Mouse (Mus musculus): ENCODE measurements around the gene Gga1. TPM values are rescaled to one million over a fixed set of nuclear protein-coding genes. Genes with fewer than 3 reads are reported as not detected.

Gga1 gene
- polyA plus RNA-seq, 1 experiment from 2014 or later = 26.3 TPM

GRCm38 (mm10) chr15:78849485-78849884 is 27.5 kb upstream of the Gga1 start:
- Histone ChIP-seq H3K27me3 (ENCODE audit: control insufficient read depth, insufficient read depth, low read length) (no peaks in the 10 kb centered on the region), H3K27ac (ENCODE audit: low read depth, low read length) (no peak overlapping the region), H3K4me3 (ENCODE audit: low read depth, low read length) (no peak overlapping the region), H3K9me3 (ENCODE audit: control insufficient read depth, low read length) (no peaks in the 10 kb centered on the region), H3K4me2 (replicated peaks; ENCODE audit: low read depth, low read length) (no peak overlapping the region), H3K4me1 (replicated peaks; ENCODE audit: control insufficient read depth, insufficient read depth, low read length) (no peaks in the 10 kb centered on the region), H3K9ac (ENCODE audit: low read depth, low read length) (no peak overlapping the region), H3K36me3 (ENCODE audit: control insufficient read depth, insufficient read depth, low read length) (no peaks in the 10 kb centered on the region)
- DNase-seq (ENCODE audit: low spot score) = no peak
- ATAC-seq (ENCODE audit: low FRiP score) = no peak
- 88% methylated on average over 12 of the region's 12 CpGs for WGBS

- H3K27ac ChIP-seq (ENCODE audit: low read depth, low read length) = no peak overlapping the region
- H3K36me3 ChIP-seq (ENCODE audit: control insufficient read depth, insufficient read depth, low read length) = no peaks in the 10 kb centered on the region
- no peak overlapping the region for H3K4me3 ChIP-seq (ENCODE audit: low read depth, low read length)
- WGBS = 65% methylated on average over 15 of the region's 15 CpGs
- no peaks in the 10 kb centered on the region for H3K4me1 ChIP-seq (replicated peaks; ENCODE audit: control insufficient read depth, insufficient read depth, low read length)
- ATAC-seq (ENCODE audit: low FRiP score) (no peak), DNase-seq (ENCODE audit: low spot score) (no peak)
- H3K9me3 ChIP-seq (ENCODE audit: control insufficient read depth, low read length) = no peaks in the 10 kb centered on the region
- no peaks in the 10 kb centered on the region for H3K27me3 ChIP-seq (ENCODE audit: control insufficient read depth, insufficient read depth, low read length)
- no peak overlapping the region for H3K4me2 ChIP-seq (replicated peaks; ENCODE audit: low read depth, low read length)
- no peak overlapping the region for H3K9ac ChIP-seq (ENCODE audit: low read depth, low read length)
Measured at GRCm38 (mm10) chr15:78850059-78850824, 26.7 kb upstream of the Gga1 start.

GRCm38 (mm10) chr15:78850944-78851343 is 26.0 kb upstream of the Gga1 start:
- Histone ChIP-seq H3K27ac (ENCODE audit: low read depth, low read length) (no peak overlapping the region), H3K36me3 (ENCODE audit: control insufficient read depth, insufficient read depth, low read length) (no peaks in the 10 kb centered on the region), H3K4me2 (replicated peaks; ENCODE audit: low read depth, low read length) (no peak overlapping the region), H3K9me3 (ENCODE audit: control insufficient read depth, low read length) (no peaks in the 10 kb centered on the region), H3K4me3 (ENCODE audit: low read depth, low read length) (no peak overlapping the region), H3K27me3 (ENCODE audit: control insufficient read depth, insufficient read depth, low read length) (no peaks in the 10 kb centered on the region), H3K4me1 (replicated peaks; ENCODE audit: control insufficient read depth, insufficient read depth, low read length) (no peaks in the 10 kb centered on the region), H3K9ac (ENCODE audit: low read depth, low read length) (no peak overlapping the region)
- 67% methylated on average over 6 of the region's 6 CpGs for WGBS
- ATAC-seq (ENCODE audit: low FRiP score) = no peak
- DNase-seq (ENCODE audit: low spot score) = no peak

- H3K4me2 ChIP-seq (replicated peaks; ENCODE audit: low read depth, low read length) = no peak overlapping the region
- H3K27ac ChIP-seq (ENCODE audit: low read depth, low read length) = no peak overlapping the region
- WGBS = 17% methylated on average over 13 of the region's 13 CpGs
- no peak overlapping the region for H3K4me3 ChIP-seq (ENCODE audit: low read depth, low read length)
- H3K9ac ChIP-seq (ENCODE audit: low read depth, low read length) = no peak overlapping the region
- H3K36me3 ChIP-seq (ENCODE audit: control insufficient read depth, insufficient read depth, low read length) = no peaks in the 10 kb centered on the region
- H3K9me3 ChIP-seq (ENCODE audit: control insufficient read depth, low read length) = no peaks in the 10 kb centered on the region
- DNase-seq (ENCODE audit: low spot score) (peak; percentile 94), ATAC-seq (ENCODE audit: low FRiP score) (peak; percentile 67)
- no peaks in the 10 kb centered on the region for H3K4me1 ChIP-seq (replicated peaks; ENCODE audit: control insufficient read depth, insufficient read depth, low read length)
- no peaks in the 10 kb centered on the region for H3K27me3 ChIP-seq (ENCODE audit: control insufficient read depth, insufficient read depth, low read length)
Measured at GRCm38 (mm10) chr15:78851505-78852153, 25.4 kb upstream of the Gga1 start.

GRCm38 (mm10) chr15:78855303-78855965 is 21.6 kb upstream of the Gga1 start, which contains the start of gene Lgals2:
Gene Lgals2, minus strand, starts transcription at chr15:78855529.
- no peaks in the 10 kb centered on the region for H3K4me1 ChIP-seq (replicated peaks; ENCODE audit: control insufficient read depth, insufficient read depth, low read length)
- H3K27me3 ChIP-seq (ENCODE audit: control insufficient read depth, insufficient read depth, low read length) = no peaks in the 10 kb centered on the region
- no peak within 1 kb of the TSS for H3K4me3 ChIP-seq (ENCODE audit: low read depth, low read length)
- no peaks in the 10 kb centered on the region for H3K36me3 ChIP-seq (ENCODE audit: control insufficient read depth, insufficient read depth, low read length)
- no peak for DNase-seq (ENCODE audit: low spot score)
- no peak for ATAC-seq (ENCODE audit: low FRiP score)
- 79% methylated on average over 8 of the region's 8 CpGs for WGBS
- H3K9ac ChIP-seq (ENCODE audit: low read depth, low read length) = no peak within 1 kb of the TSS
- no peaks in the 10 kb centered on the region for H3K9me3 ChIP-seq (ENCODE audit: control insufficient read depth, low read length)
- no peak within 1 kb of the TSS for H3K4me2 ChIP-seq (replicated peaks; ENCODE audit: low read depth, low read length)
- no peak within 1 kb of the TSS for H3K27ac ChIP-seq (ENCODE audit: low read depth, low read length)

- WGBS = 93% methylated on average over 7 of the region's 7 CpGs
Measured at GRCm38 (mm10) chr15:78857009-78857408, 20.0 kb upstream of the Gga1 start.

GRCm38 (mm10) chr15:78859311-78859710 is 17.7 kb upstream of the Gga1 start:
- ATAC-seq (ENCODE audit: low FRiP score) (no peak), DNase-seq (ENCODE audit: low spot score) (no peak)
- no peak overlapping the region for H3K9ac ChIP-seq (ENCODE audit: low read depth, low read length)
- no peaks in the 10 kb centered on the region for H3K36me3 ChIP-seq (ENCODE audit: control insufficient read depth, insufficient read depth, low read length)
- no peaks in the 10 kb centered on the region for H3K4me1 ChIP-seq (replicated peaks; ENCODE audit: control insufficient read depth, insufficient read depth, low read length)
- H3K9me3 ChIP-seq (ENCODE audit: control insufficient read depth, low read length) = no peaks in the 10 kb centered on the region
- H3K4me2 ChIP-seq (replicated peaks; ENCODE audit: low read depth, low read length) = no peak overlapping the region
- WGBS = 84% methylated on average over 4 of the region's 4 CpGs
- H3K27me3 ChIP-seq (ENCODE audit: control insufficient read depth, insufficient read depth, low read length) = no peaks in the 10 kb centered on the region
- no peak overlapping the region for H3K4me3 ChIP-seq (ENCODE audit: low read depth, low read length)
- H3K27ac ChIP-seq (ENCODE audit: low read depth, low read length) = no peak overlapping the region

More at GRCm38 (mm10) chr15:78857009-78857408, 20.0 kb upstream of the Gga1 start:
- Histone ChIP-seq H3K4me1 (replicated peaks; ENCODE audit: control insufficient read depth, insufficient read depth, low read length) (no peaks in the 10 kb centered on the region), H3K9ac (ENCODE audit: low read depth, low read length) (no peak overlapping the region), H3K4me2 (replicated peaks; ENCODE audit: low read depth, low read length) (no peak overlapping the region), H3K27ac (ENCODE audit: low read depth, low read length) (no peak overlapping the region), H3K27me3 (ENCODE audit: control insufficient read depth, insufficient read depth, low read length) (no peaks in the 10 kb centered on the region), H3K36me3 (ENCODE audit: control insufficient read depth, insufficient read depth, low read length) (no peaks in the 10 kb centered on the region), H3K4me3 (ENCODE audit: low read depth, low read length) (no peak overlapping the region), H3K9me3 (ENCODE audit: control insufficient read depth, low read length) (no peaks in the 10 kb centered on the region)
- ATAC-seq (ENCODE audit: low FRiP score) (no peak), DNase-seq (ENCODE audit: low spot score) (no peak)

GRCm38 (mm10) chr15:78859714-78860113 is 17.3 kb upstream of the Gga1 start:
- no peak overlapping the region for H3K9ac ChIP-seq (ENCODE audit: low read depth, low read length)
- DNase-seq (ENCODE audit: low spot score) (no peak), ATAC-seq (ENCODE audit: low FRiP score) (no peak)
- H3K4me2 ChIP-seq (replicated peaks; ENCODE audit: low read depth, low read length) = no peak overlapping the region
- no peaks in the 10 kb centered on the region for H3K36me3 ChIP-seq (ENCODE audit: control insufficient read depth, insufficient read depth, low read length)
- H3K27ac ChIP-seq (ENCODE audit: low read depth, low read length) = no peak overlapping the region
- 82% methylated on average over 6 of the region's 6 CpGs for WGBS
- H3K4me3 ChIP-seq (ENCODE audit: low read depth, low read length) = no peak overlapping the region
- no peaks in the 10 kb centered on the region for H3K27me3 ChIP-seq (ENCODE audit: control insufficient read depth, insufficient read depth, low read length)
- no peaks in the 10 kb centered on the region for H3K9me3 ChIP-seq (ENCODE audit: control insufficient read depth, low read length)
- H3K4me1 ChIP-seq (replicated peaks; ENCODE audit: control insufficient read depth, insufficient read depth, low read length) = no peaks in the 10 kb centered on the region

All from hindbrain, embryonic 11.5 days (tissue).